Mouse (Mus musculus): ENCODE results near the gene St7. TPM values are rescaled to one million over a fixed set of nuclear protein-coding genes. Genes with fewer than 3 reads are reported as not detected.

The St7 gene
- total RNA-seq, 2 experiments from 2014 or later: 35.1 to 42.4 TPM

GRCm38 (mm10) chr6:17946456-17946855 lies 253.7 kb downstream of the St7 start:
- Histone ChIP-seq H3K4me3 (no peak overlapping the region), H3K27ac (no peak overlapping the region)
- no peak for TF ChIP-seq CTCF (IDR thresholded peaks at IDR 0.05)
- DNase-seq (ENCODE audit: extremely low spot score in 1 of 2, low spot score in 2 of 2): no peak
- intact Hi-C loops (cut with DNase I): no loop called here

GRCm38 (mm10) chr6:17947130-17947831 lies 254.5 kb downstream of the St7 start:
- intact Hi-C loops (cut with DNase I): no loop called here
- no peak overlapping the region for H3K4me3 ChIP-seq
- no peak overlapping the region for H3K27ac ChIP-seq
- no peak for DNase-seq (ENCODE audit: extremely low spot score in 1 of 2, low spot score in 2 of 2)
- no peak for TF ChIP-seq CTCF (IDR thresholded peaks at IDR 0.05)

DNA sequence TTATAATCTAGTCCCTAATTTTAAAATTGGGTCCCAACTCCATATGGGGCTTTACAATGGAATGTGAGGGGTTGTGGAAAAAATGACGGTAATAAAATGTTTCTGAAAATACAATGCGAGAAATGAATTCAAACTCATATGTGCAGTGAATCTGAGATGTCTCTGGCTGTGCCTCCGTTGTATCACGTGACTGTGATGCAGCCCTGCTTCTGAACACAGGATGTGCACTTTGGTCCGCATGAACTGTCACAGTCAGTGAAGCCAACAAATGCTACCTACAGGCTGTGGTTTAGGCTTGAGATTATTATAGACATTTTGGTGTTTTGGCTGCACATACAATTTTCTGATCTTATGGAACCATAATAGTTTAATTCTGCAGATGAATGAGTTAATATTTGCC lies 256.4 kb downstream of the St7 start:
- H3K27ac ChIP-seq: no peak overlapping the region
- TF ChIP-seq CTCF (IDR thresholded peaks at IDR 0.05): no peak
- DNase-seq (ENCODE audit: extremely low spot score in 1 of 2, low spot score in 2 of 2): no peak
- no peak overlapping the region for H3K4me3 ChIP-seq
- intact Hi-C loops (cut with DNase I): no loop called here

DNA sequence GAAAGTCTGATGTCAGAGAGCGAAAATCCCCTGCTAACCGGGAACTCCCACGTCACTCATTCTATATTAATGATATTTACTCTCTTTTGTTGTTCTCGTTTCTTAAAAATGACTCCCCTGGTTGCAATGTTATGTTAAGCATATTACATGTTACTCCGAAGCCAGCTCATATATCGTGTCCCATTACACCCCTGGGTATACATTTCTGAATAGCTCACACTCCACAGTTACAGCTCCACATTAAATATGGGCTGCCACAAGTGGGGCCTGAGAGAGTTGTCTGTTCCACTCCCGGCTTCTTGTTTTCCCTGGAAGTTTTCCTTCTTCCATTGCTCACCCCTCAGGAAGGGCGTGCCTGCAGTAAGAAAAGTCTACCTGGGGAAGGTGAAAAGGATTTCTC lies 259.0 kb downstream of the St7 start:
- DNase-seq (ENCODE audit: extremely low spot score in 1 of 2, low spot score in 2 of 2): no peak
- no peak for TF ChIP-seq CTCF (IDR thresholded peaks at IDR 0.05)
- intact Hi-C loops (cut with DNase I): no loop called here
- H3K27ac ChIP-seq: no peak overlapping the region
- H3K4me3 ChIP-seq: no peak overlapping the region

DNA sequence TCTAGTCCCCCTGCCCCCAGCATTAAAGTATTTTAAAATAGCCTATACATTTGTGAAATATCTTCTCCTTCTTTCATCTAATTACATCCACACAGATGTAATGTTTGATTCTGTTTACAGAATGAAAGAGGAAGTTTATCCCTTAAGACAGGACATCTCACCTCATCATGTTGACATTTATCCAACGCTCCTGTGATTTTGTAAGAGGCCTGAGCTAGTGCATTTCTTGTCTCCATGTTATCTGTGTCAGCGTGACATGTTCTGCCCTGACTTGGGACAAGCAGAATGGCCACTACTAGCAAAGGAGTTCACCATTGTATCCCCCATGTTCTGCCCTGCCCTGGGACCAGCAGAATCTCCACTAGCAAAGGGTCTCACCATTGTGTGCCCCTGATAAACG lies 270.7 kb downstream of the St7 start:
- intact Hi-C loops (cut with DNase I): no loop called here
- TF ChIP-seq CTCF (IDR thresholded peaks at IDR 0.05): no peak
- Histone ChIP-seq H3K4me3 (no peak overlapping the region), H3K27ac (no peak overlapping the region)
- DNase-seq (ENCODE audit: extremely low spot score in 1 of 2, low spot score in 2 of 2): no peak

DNA sequence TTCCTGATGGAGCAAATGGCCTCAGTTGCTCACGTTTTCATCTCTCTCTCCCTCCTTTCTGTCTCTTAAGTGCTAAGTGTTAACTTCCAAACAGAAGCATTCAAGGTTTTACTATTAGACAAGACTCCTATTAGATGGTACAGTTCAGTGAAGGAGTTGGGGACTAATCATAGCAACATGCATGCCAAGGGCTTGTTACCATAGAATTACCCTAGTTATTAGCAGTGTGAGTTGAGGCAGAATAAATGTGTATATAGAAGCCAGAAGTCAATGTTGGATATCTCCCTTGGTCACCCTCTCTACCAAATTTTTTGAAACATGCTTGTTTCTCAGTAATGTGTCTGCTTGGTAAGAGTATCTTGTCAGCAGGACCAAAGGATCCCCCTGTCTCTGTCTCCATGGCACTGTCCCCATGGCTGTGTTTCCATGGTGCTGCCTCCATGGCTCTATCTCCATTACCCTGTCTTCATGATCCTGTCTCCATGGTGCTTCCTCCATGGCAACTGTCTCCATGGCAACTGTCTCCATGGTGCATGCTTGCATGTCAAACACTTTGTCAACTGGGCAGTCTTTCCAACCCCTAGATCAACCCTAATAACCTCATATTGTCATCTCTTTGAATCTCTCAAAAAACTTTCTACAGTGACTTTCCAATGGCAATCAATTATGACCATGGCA lies 275.9 kb downstream of the St7 start:
- TF ChIP-seq CTCF (IDR thresholded peaks at IDR 0.05): no peak
- Histone ChIP-seq H3K27ac (no peak overlapping the region), H3K4me3 (no peak overlapping the region)
- DNase-seq (ENCODE audit: extremely low spot score in 1 of 2, low spot score in 2 of 2): no peak
- intact Hi-C loops (cut with DNase I): no loop called here

GRCm38 (mm10) chr6:17969815-17970214 lies 277.1 kb downstream of the St7 start:
- no peak for DNase-seq (ENCODE audit: extremely low spot score in 1 of 2, low spot score in 2 of 2)
- intact Hi-C loops (cut with DNase I): no loop called here
- no peak overlapping the region for H3K4me3 ChIP-seq
- TF ChIP-seq CTCF (IDR thresholded peaks at IDR 0.05): no peak
- H3K27ac ChIP-seq: no peak overlapping the region

DNA sequence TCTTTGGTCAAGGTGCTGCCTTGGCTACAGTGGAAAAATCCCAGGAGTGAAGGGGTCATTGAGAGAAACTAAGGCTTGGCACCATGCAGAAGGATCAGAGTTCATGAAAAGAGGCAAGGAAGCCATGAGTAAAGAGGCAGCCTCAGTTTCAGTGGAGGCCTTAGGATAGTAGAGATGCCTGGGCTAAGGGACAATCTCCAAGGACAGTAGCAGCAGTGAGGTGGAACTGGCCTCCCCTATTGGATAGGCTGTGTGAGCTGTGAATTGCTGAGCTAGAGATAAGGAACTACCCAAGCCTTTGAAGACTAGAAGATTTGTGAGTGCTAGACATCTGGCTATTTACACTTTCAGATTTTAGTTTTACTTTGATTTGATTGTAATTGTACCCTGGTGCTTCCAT lies 278.7 kb downstream of the St7 start:
- Histone ChIP-seq H3K4me3 (no peak overlapping the region), H3K27ac (no peak overlapping the region)
- intact Hi-C loops (cut with DNase I): no loop called here
- no peak for DNase-seq (ENCODE audit: extremely low spot score in 1 of 2, low spot score in 2 of 2)
- no peak for TF ChIP-seq CTCF (IDR thresholded peaks at IDR 0.05)

- intact Hi-C loops (cut with DNase I): no loop called here
- no peak for TF ChIP-seq CTCF (IDR thresholded peaks at IDR 0.05)
- H3K4me3 ChIP-seq: no peak overlapping the region
- H3K27ac ChIP-seq: no peak overlapping the region
- DNase-seq (ENCODE audit: extremely low spot score in 1 of 2, low spot score in 2 of 2): no peak
These were observed 281.7 kb downstream of the St7 start for GRCm38 (mm10) chr6:17974416-17974815.

DNA sequence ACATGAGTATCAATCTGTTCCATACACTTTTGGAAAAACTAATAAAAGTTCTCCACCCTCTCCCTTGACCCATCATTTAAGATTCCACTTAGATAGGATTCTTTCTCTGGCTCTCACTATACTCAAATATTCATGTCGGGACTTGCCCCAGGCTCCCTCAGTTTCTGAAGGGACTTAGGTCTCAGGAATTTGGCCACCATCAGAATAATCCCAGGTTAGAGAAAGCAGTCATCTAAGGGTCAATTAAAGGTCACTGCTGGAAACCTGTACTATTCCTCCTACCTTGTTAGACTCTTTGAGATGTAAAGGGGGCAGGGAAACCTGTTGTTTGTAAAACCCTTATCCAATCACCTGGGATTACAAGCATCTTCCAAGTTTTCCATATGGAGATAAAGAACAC lies 284.4 kb downstream of the St7 start:
- no peak for DNase-seq (ENCODE audit: extremely low spot score in 1 of 2, low spot score in 2 of 2)
- TF ChIP-seq CTCF (IDR thresholded peaks at IDR 0.05): no peak
- intact Hi-C loops (cut with DNase I): loop anchor here (5.0 kb wide), 2 partner anchors 65 to 115 kb away; no protein-coding TSS in a partner anchor
- Histone ChIP-seq H3K4me3 (no peak overlapping the region), H3K27ac (no peak overlapping the region)

- Histone ChIP-seq H3K27ac (no peak overlapping the region), H3K4me3 (no peak overlapping the region)
- intact Hi-C loops (cut with DNase I): loop anchor here (5.0 kb wide), 2 partner anchors 66 to 116 kb away; no protein-coding TSS in a partner anchor
- no peak for TF ChIP-seq CTCF (IDR thresholded peaks at IDR 0.05)
- no peak for DNase-seq (ENCODE audit: extremely low spot score in 1 of 2, low spot score in 2 of 2)
These were observed 285.6 kb downstream of the St7 start for GRCm38 (mm10) chr6:17978324-17978723.

DNA sequence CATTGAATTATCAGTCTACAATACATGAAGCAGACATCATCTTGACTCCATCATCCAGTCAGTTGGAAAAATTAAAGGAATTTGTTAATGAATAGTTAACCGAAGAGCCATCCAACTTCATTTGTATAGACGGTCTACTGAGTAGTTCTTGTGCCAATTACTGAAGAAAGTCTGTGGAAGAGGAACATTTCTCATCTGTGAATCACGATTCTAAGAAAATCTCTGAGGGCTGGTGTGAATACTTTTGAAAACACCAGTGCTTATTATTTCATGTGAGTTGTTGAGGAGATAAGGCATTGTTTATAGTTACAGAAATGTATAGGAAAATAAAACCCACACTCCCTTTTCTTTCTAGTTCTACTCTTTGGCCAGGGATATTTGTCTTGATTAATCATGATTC lies 286.1 kb downstream of the St7 start:
- DNase-seq (ENCODE audit: extremely low spot score in 1 of 2, low spot score in 2 of 2): no peak
- TF ChIP-seq CTCF (IDR thresholded peaks at IDR 0.05): no peak

More for the DNA sequence above, 286.1 kb downstream of the St7 start:
- no peak overlapping the region for H3K4me3 ChIP-seq
- intact Hi-C loops (cut with DNase I): loop anchor here (5.0 kb wide), 2 partner anchors 67 to 117 kb away; no protein-coding TSS in a partner anchor
- no peak overlapping the region for H3K27ac ChIP-seq
